Mouse (Mus musculus) Muller cell, postnatal 12 days (primary cell): ENCODE results near the gene Alkbh4.
"Not testable (repeated sequence)": the region's sequence is repeated elsewhere in the genome, so short reads cannot be mapped to it uniquely, and the experiment has no call there.

Experiments used
- DNase-seq: peaks from one replicate; pipeline ENCODE4 v3.0.0-alpha.2; 2015; ENCODE audit errors: inconsistent ontology term

Gene Alkbh4

GRCm38 (mm10) chr5:136142746-136143145 is 6.8 kb downstream of the Alkbh4 start:
- DNase-seq = no peak

GRCm38 (mm10) chr5:136143161-136143755 is 7.3 kb downstream of the Alkbh4 start:
- DNase-seq = peak; percentile 24

- no peak for DNase-seq
Measured at GRCm38 (mm10) chr5:136144606-136145430, 8.9 kb downstream of the Alkbh4 start.

- DNase-seq = no peak
Measured at GRCm38 (mm10) chr5:136146936-136147335, 11.0 kb downstream of the Alkbh4 start.

- no peak for DNase-seq
Measured at GRCm38 (mm10) chr5:136147704-136148103, 11.8 kb downstream of the Alkbh4 start.

- not testable (repeated sequence) for DNase-seq
Measured at GRCm38 (mm10) chr5:136149134-136149576, 13.2 kb downstream of the Alkbh4 start.

GRCm38 (mm10) chr5:136152365-136152764 is 16.4 kb downstream of the Alkbh4 start:
- no peak for DNase-seq

- DNase-seq = no peak
Measured at GRCm38 (mm10) chr5:136155399-136155798, 19.5 kb downstream of the Alkbh4 start.

GRCm38 (mm10) chr5:136160084-136160483 is 24.1 kb downstream of the Alkbh4 start:
- not testable (repeated sequence) for DNase-seq

GRCm38 (mm10) chr5:136163807-136164474 is 28.0 kb downstream of the Alkbh4 start:
- DNase-seq = no peak

- no peak for DNase-seq
Measured at GRCm38 (mm10) chr5:136165246-136165645, 29.3 kb downstream of the Alkbh4 start.

- DNase-seq = no peak
Measured at GRCm38 (mm10) chr5:136167296-136167695, 31.4 kb downstream of the Alkbh4 start.

- DNase-seq = no peak
Measured at GRCm38 (mm10) chr5:136168071-136168470, 32.1 kb downstream of the Alkbh4 start.

- DNase-seq = peak; percentile 16
Measured at GRCm38 (mm10) chr5:136169626-136170511, 33.9 kb downstream of the Alkbh4 start.

GRCm38 (mm10) chr5:136170512-136171362 is 34.8 kb downstream of the Alkbh4 start, which contains the start of gene Orai2:
TSS of gene Orai2 (minus strand) at chr5:136170713.
- peak; percentile 86 for DNase-seq

GRCm38 (mm10) chr5:136171363-136172341 is 35.7 kb downstream of the Alkbh4 start:
- DNase-seq = peak; percentile 76

- no peak for DNase-seq
Measured at GRCm38 (mm10) chr5:136172939-136173338, 37.0 kb downstream of the Alkbh4 start.

- peak; percentile 20 for DNase-seq
Measured at GRCm38 (mm10) chr5:136173606-136174463, 37.9 kb downstream of the Alkbh4 start.
